Mouse (Mus musculus): ENCODE measurements around the gene Abcb1b.

- TF ChIP-seq CTCF (IDR thresholded peaks at IDR 0.05) (no peak), EP300 (IDR thresholded peaks at IDR 0.05) (no peak)
Measured at GRCm38 (mm10) chr5:8839651-8840050, 41.7 kb downstream of the Abcb1b start.

Data from lung, postnatal 0 days (tissue).